Mouse (Mus musculus) lung, postnatal 0 days (tissue): Measurements from ENCODE around the gene Gse1. TPM values are rescaled to one million over a fixed set of nuclear protein-coding genes. Genes with fewer than 3 reads are reported as not detected.

Experiments
- ATAC-seq: fragments of 200-750 bp; cut with Nextera tagmentation; 2 replicates; pipeline ENCODE4 v1.8.0; 2017; ENCODE audit warnings: moderate library complexity
- DNase-seq: peaks from one replicate; pipeline ENCODE4 v3.0.0-alpha.2; 2016; ENCODE audit warnings: low spot score
- H3K27ac ChIP-seq: fragments of 300-500 bp; sonication (generic); 2 replicates; pipeline ENCODE4 v1.5.1; 2014; ENCODE audit warnings: antibody characterized with exemption, mild to moderate bottlenecking, low read length, mixed read lengths
- H3K27me3 ChIP-seq: fragments of 300-500 bp; sonication (generic); replicated peaks from 2 replicates; pipeline ENCODE4 v1.6.1; 2014; ENCODE audit warnings: low read length, mixed read lengths; ENCODE audit not compliant: insufficient read depth
- H3K36me3 ChIP-seq: fragments of 300-500 bp; sonication (generic); 2 replicates; pipeline ENCODE4 v1.6.1; 2014; ENCODE audit warnings: low read length, mixed read lengths; ENCODE audit not compliant: insufficient read depth
- H3K4me1 ChIP-seq: fragments of 300-500 bp; sonication (generic); 2 replicates; pipeline ENCODE4 v1.6.1; 2014; ENCODE audit warnings: antibody characterized with exemption, low read depth, low read length, mixed read lengths; ENCODE audit not compliant: insufficient read depth
- H3K4me2 ChIP-seq: fragments of 300-500 bp; sonication (generic); replicated peaks from 2 replicates; pipeline ENCODE4 v1.6.1; 2014; ENCODE audit warnings: low read depth, mild to moderate bottlenecking, low read length, moderate library complexity, mixed read lengths
- H3K4me3 ChIP-seq: fragments of 300-500 bp; sonication (generic); 2 replicates; pipeline ENCODE4 v1.5.1; 2014; ENCODE audit warnings: low read depth, low read length
- H3K9ac ChIP-seq: fragments of 300-500 bp; sonication (generic); replicated peaks from 2 replicates; pipeline ENCODE4 v1.6.1; 2014; ENCODE audit warnings: low read depth, mild to moderate bottlenecking
- H3K9me3 ChIP-seq: fragments of 300-500 bp; sonication (generic); 2 replicates; pipeline ENCODE4 v1.6.1; 2016; ENCODE audit warnings: low read length, mixed read lengths
- CTCF ChIP-seq: IDR thresholded peaks from 2 replicates; pipeline ENCODE4 v1.5.1; 2016; ENCODE audit warnings: antibody characterized with exemption, mild to moderate bottlenecking
- EP300 ChIP-seq: IDR thresholded peaks from 2 replicates; pipeline ENCODE4 v1.6.1; 2016; ENCODE audit warnings: antibody characterized with exemption, mild to moderate bottlenecking, control low read depth
- WGBS: fragments of 180-500 bp; shearing (Covaris S2); extraction: QIAGEN DNeasy Blood & Tissue Kit; methylation state at CpG from one replicate; pipeline ENCODE4 v1.1.7; 2014; 5-methylcytosine and 5-hydroxymethylcytosine counted together
- polyA plus RNA-seq: library from polyadenylated mRNA; unstranded; fragments of >200 nt; fragmentation: Nextera tagmentation; extraction: Ambion mirVana; gene quantifications from 2 replicates; pipeline ENCODE4 v1.2.1, GENCODE M21; 2015

Gse1 gene
- polyA plus RNA-seq, 1 experiment from 2014 or later: 9.9 TPM

- ATAC-seq: no peak
- peaks cover 26% of the 10 kb centered on the region; the same call in 1 of the 2 replicates for H3K4me1 ChIP-seq
- H3K27me3 ChIP-seq: no peaks in the 10 kb centered on the region
- H3K9me3 ChIP-seq: no peaks in the 10 kb centered on the region
- no peak overlapping the region for H3K4me3 ChIP-seq
- H3K9ac ChIP-seq: no peak overlapping the region
- H3K36me3 ChIP-seq: no peaks in the 10 kb centered on the region
- no peak overlapping the region for H3K27ac ChIP-seq
- no peak overlapping the region for H3K4me2 ChIP-seq
- peak; percentile 49 for DNase-seq
- WGBS: 28% methylated on average over 16 of the region's 17 CpGs
- no peak for TF ChIP-seq CTCF
- TF ChIP-seq EP300: no peak
Measured at GRCm38 (mm10) chr8:120184850-120185792, 43.1 kb upstream of the Gse1 start.

GRCm38 (mm10) chr8:120186454-120186853, 41.8 kb upstream of the Gse1 start:
- TF ChIP-seq CTCF (no peak), EP300 (0 out of 2 replicates have a peak, but pooled peaks have one; percentile 48)
- ATAC-seq (no peak), DNase-seq (peak; percentile 49)
- peak overlapping the region; percentile 14; the same call in 1 of the 2 replicates for H3K27ac ChIP-seq
- no peaks in the 10 kb centered on the region for H3K9me3 ChIP-seq
- H3K4me3 ChIP-seq: no peak overlapping the region
- H3K27me3 ChIP-seq: no peaks in the 10 kb centered on the region
- WGBS: 35% methylated on average over 8 of the region's 8 CpGs
- H3K36me3 ChIP-seq: no peaks in the 10 kb centered on the region
- H3K9ac ChIP-seq: no peak overlapping the region
- H3K4me1 ChIP-seq: peaks cover 34% of the 10 kb centered on the region; the same call in 1 of the 2 replicates
- H3K4me2 ChIP-seq: no peak overlapping the region

- ATAC-seq: no peak
- H3K9me3 ChIP-seq: no peaks in the 10 kb centered on the region
- 74% methylated on average over 6 of the region's 6 CpGs for WGBS
- no peaks in the 10 kb centered on the region for H3K27me3 ChIP-seq
- H3K4me1 ChIP-seq: peaks cover 34% of the 10 kb centered on the region; the same call in 1 of the 2 replicates
- H3K4me2 ChIP-seq: no peak overlapping the region
- no peak overlapping the region for H3K27ac ChIP-seq
- DNase-seq: no peak
- TF ChIP-seq CTCF (no peak), EP300 (0 out of 2 replicates have a peak, but pooled peaks have one; percentile 22)
- H3K36me3 ChIP-seq: no peaks in the 10 kb centered on the region
- H3K4me3 ChIP-seq: no peak overlapping the region
- H3K9ac ChIP-seq: no peak overlapping the region
Measured at GRCm38 (mm10) chr8:120188510-120188909, 39.7 kb upstream of the Gse1 start.

GRCm38 (mm10) chr8:120189440-120189839, 38.8 kb upstream of the Gse1 start:
- DNase-seq (peak; percentile 35), ATAC-seq (no peak)
- Histone ChIP-seq H3K4me1 (peaks cover 34% of the 10 kb centered on the region; the same call in 1 of the 2 replicates), H3K27me3 (no peaks in the 10 kb centered on the region), H3K4me2 (no peak overlapping the region), H3K36me3 (no peaks in the 10 kb centered on the region), H3K4me3 (no peak overlapping the region), H3K27ac (no peak overlapping the region), H3K9me3 (no peaks in the 10 kb centered on the region), H3K9ac (no peak overlapping the region)
- TF ChIP-seq CTCF (no peak), EP300 (no peak)
- 39% methylated on average over 6 of the region's 6 CpGs for WGBS

GRCm38 (mm10) chr8:120190107-120190809, 38.0 kb upstream of the Gse1 start:
- DNase-seq: no peak
- Histone ChIP-seq H3K9ac (no peak overlapping the region), H3K27me3 (no peaks in the 10 kb centered on the region), H3K36me3 (no peaks in the 10 kb centered on the region), H3K4me1 (peaks cover 30% of the 10 kb centered on the region; the same call in 1 of the 2 replicates), H3K27ac (peak overlapping the region; percentile 4; the same call in 1 of the 2 replicates), H3K9me3 (no peaks in the 10 kb centered on the region), H3K4me3 (no peak overlapping the region), H3K4me2 (no peak overlapping the region)
- WGBS: 73% methylated on average over 17 of the region's 17 CpGs
- no peak for ATAC-seq
- TF ChIP-seq CTCF: no peak
- TF ChIP-seq EP300: no peak

- Histone ChIP-seq H3K27me3 (no peaks in the 10 kb centered on the region), H3K4me1 (peaks cover 24% of the 10 kb centered on the region; the same call in 1 of the 2 replicates), H3K4me3 (no peak overlapping the region), H3K27ac (peak overlapping the region; percentile 84), H3K9me3 (no peaks in the 10 kb centered on the region), H3K36me3 (no peaks in the 10 kb centered on the region), H3K4me2 (peak overlapping the region; percentile 47), H3K9ac (no peak overlapping the region)
- 21% methylated on average over 19 of the region's 20 CpGs for WGBS
- TF ChIP-seq EP300: peak; percentile 39
- peak; percentile 20; the same call in 1 of the 2 replicates for TF ChIP-seq CTCF
- peak; percentile 94 for DNase-seq
- ATAC-seq: peak; percentile 94
Measured at GRCm38 (mm10) chr8:120190810-120191413, 37.3 kb upstream of the Gse1 start.
